Mouse (Mus musculus) cerebellum, adult 2 months (tissue): ENCODE results near the gene Hnf1b.

ENCODE experiments used
- CTCF ChIP-seq: fragments of 200-500 bp; IDR thresholded peaks from 2 replicates; pipeline ENCODE4 v1.5.1; 2011; ENCODE audit warnings: low read depth, mild to moderate bottlenecking, control low read depth, low read length, moderate library complexity, borderline replicate concordance; ENCODE audit not compliant: insufficient read depth
- POLR2A ChIP-seq: fragments of 200-500 bp; IDR thresholded peaks from 2 replicates; pipeline ENCODE4 v1.6.1; 2011; ENCODE audit warnings: low read length, control low read depth, borderline replicate concordance; ENCODE audit not compliant: insufficient read depth

GRCm38 (mm10) chr11:83867571-83867970 is 17.7 kb downstream of the Hnf1b start:
- TF ChIP-seq POLR2A (no peak), CTCF (no peak)
